Mouse (Mus musculus) kidney, adult 10 weeks (tissue): ENCODE results near the gene Ckap5. TPM values are rescaled to one million over a fixed set of nuclear protein-coding genes. Genes with fewer than 3 reads are reported as not detected.

ENCODE experiments used
- polyA plus RNA-seq: library from polyadenylated mRNA; stranded (reverse); fragments of 350-450 nt; fragmentation: Illumina TruSeq; extraction: RNeasy Lipid Tissue Mini Kit (QIAGEN cat#74804); gene quantifications from one replicate; pipeline ENCODE4 v1.2.3, GENCODE M21; 2014; ENCODE audit warnings: low read depth, low replicate concordance

Ckap5 gene
- 37.9 TPM for polyA plus RNA-seq

GRCm38 (mm10) chr2:91526294-91527146, at the start of gene Ckap5:
Gene Ckap5 (plus strand): TSS chr2:91526762.

GRCm38 (mm10) chr2:91636229-91636628, 109.7 kb downstream of the Ckap5 start, which contains the start of gene F2:
Gene F2 (minus strand): TSS chr2:91636414.

DNA sequence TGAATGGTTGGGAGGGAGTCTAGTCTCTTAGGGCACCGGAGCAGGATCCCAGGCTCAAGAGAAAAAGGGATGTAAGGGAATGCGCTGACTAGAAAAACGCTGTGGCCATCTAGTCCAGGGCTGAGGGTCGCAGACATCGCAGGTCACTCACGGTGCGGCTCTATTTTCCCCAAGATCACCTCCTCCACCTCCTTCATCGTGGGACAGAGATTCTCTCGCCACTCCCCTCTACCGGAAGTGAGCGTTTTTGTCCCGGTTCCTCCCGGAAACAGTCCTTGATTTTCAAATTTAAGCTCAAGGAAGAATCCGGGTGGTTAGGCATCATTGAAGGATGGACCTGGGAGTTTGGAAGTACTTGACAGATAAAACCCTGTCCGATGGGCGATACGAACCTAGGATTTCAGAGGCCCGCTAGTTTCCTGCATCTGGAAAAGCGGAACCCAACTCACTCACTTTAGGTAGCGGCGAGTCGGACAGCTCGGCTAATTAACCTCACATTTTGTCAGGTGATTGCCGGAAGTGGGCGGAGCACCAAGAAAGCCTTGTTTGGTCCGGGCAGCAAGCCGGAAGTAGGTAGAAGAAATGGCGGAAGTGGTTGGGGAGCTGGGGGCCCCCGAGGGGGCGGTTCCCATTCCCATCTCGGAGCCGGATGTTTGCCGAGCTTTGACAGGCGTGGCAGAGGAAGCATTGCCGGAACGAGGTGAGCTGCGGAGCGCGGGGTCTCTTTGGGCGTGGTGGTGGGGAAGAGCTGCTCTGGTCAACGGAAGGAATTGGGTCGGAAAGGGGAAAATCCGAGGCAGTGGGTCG, 123.2 kb downstream of the Ckap5 start, which contains the start of the genes Zfp408 and Arhgap1:
TSS of gene Zfp408 (minus strand) at position 239 of the 807 bp plus-strand sequence.
TSS of gene Arhgap1 (plus strand) at position 308 of the 807 bp plus-strand sequence.

Other genes starting within 250 kb of the Ckap5 start
- gene 1110051M20Rik, start 82.1 kb upstream of the Ckap5 start, polyA plus RNA-seq, result 12.6 TPM
- 3.7 TPM for gene Lrp4, start 69.3 kb upstream of the Ckap5 start, polyA plus RNA-seq
- gene F2, start 109.7 kb downstream of the Ckap5 start, polyA plus RNA-seq, result not detected
- 1.3 TPM for gene Zfp408, start 123.0 kb downstream of the Ckap5 start, polyA plus RNA-seq
- 16.4 TPM for gene Arhgap1, start 123.1 kb downstream of the Ckap5 start, polyA plus RNA-seq
- gene Atg13, start 183.8 kb downstream of the Ckap5 start, polyA plus RNA-seq, result 14.1 TPM
- 18.5 TPM for gene Harbi1, start 184.1 kb downstream of the Ckap5 start, polyA plus RNA-seq
- 4.4 TPM for gene Ambra1, start 203.4 kb downstream of the Ckap5 start, polyA plus RNA-seq